27 mouse cellular contexts compared by ENCODE assay signal in genomic region chr9:58723165-58723564, GRCm38 (mm10). TPM values are rescaled to one million over a fixed set of nuclear protein-coding genes. Genes with fewer than 3 reads are reported as not detected.
DNase-seq lines count a peak whose midpoint lies in the region; ATAC-seq and TF ChIP-seq lines count a peak whose summit lies in the region.
"Had no signal": no experiment of that assay in that cellular context is flagged by ENCODE, and none has a peak within 500 bp of the region (broad histone marks: within the 10 kb centered on the region; RNA-seq: fewer than 3 reads in every experiment).

No protein-coding gene starts in this region.

- TF ChIP-seq CTCF in kidney, adult 2 months (conservative IDR thresholded peaks at IDR 0.05; ENCODE audit: insufficient read depth, insufficient read length, low read depth, low read length): no peak

- DNase-seq in kidney, adult 2 months: no peak
- no peak for DNase-seq in kidney, adult 18-20 months
- DNase-seq in midbrain, embryonic 11.5 days (ENCODE audit: low spot score, missing footprints): peak; percentile 78
- no peak for DNase-seq in midbrain, embryonic 14.5 days
- DNase-seq: adrenal gland, adult 8-10 months; adrenal gland, postnatal 14 days; adrenal gland, postnatal 36 days; B cell, adult 2 months; cerebellum, adult 11-12 months; cerebellum, adult 2 months; cerebellum, adult 9-10 months; cerebellum, postnatal 10 days; cerebellum, postnatal 25 days had no signal

- no peaks in the 10 kb centered on the region for H3K36me3 ChIP-seq in kidney, embryonic 14.5 days (ENCODE audit: control insufficient read depth, insufficient read depth, low read length)
- H3K36me3 ChIP-seq in kidney, adult 2 months (ENCODE audit: control insufficient read depth, insufficient read depth, low read length): no peaks in the 10 kb centered on the region
- H3K36me3 ChIP-seq in kidney, embryonic 16.5 days (ENCODE audit: insufficient read depth, low read length): no peaks in the 10 kb centered on the region
- no peaks in the 10 kb centered on the region for H3K36me3 ChIP-seq in midbrain, embryonic 11.5 days (ENCODE audit: control insufficient read depth, insufficient read depth, low read length)
- H3K36me3 ChIP-seq in midbrain, embryonic 14.5 days (ENCODE audit: control insufficient read depth, insufficient read depth, low read length): no peaks in the 10 kb centered on the region
- H3K36me3 ChIP-seq: embryonic facial prominence, embryonic 10.5 days; embryonic facial prominence, embryonic 12.5 days; forebrain, embryonic 10.5 days; forebrain, embryonic 12.5 days; G1E had no signal

- no peak overlapping the region for H3K27ac ChIP-seq in kidney, embryonic 14.5 days (ENCODE audit: low read depth, low read length)
- H3K27ac ChIP-seq in kidney, adult 2 months (ENCODE audit: insufficient read depth, low read depth, low read length): no peak overlapping the region
- H3K27ac ChIP-seq in kidney, embryonic 16.5 days (ENCODE audit: low read length): peak overlapping the region; percentile 24; the same call in 1 of the 2 replicates
- H3K27ac ChIP-seq in midbrain, embryonic 11.5 days (ENCODE audit: low read depth, low read length): no peak overlapping the region
- no peak overlapping the region for H3K27ac ChIP-seq in midbrain, embryonic 14.5 days (replicated peaks; ENCODE audit: low read depth, low read length)
- H3K27ac ChIP-seq: embryonic facial prominence, embryonic 10.5 days; embryonic facial prominence, embryonic 12.5 days; forebrain, embryonic 10.5 days; forebrain, embryonic 12.5 days had no signal

- H3K27me3 ChIP-seq in kidney, embryonic 14.5 days (ENCODE audit: control insufficient read depth, insufficient read depth, low read length): no peaks in the 10 kb centered on the region
- no peaks in the 10 kb centered on the region for H3K27me3 ChIP-seq in kidney, adult 2 months (replicated peaks; ENCODE audit: control insufficient read depth, insufficient read depth, low read length)
- no peaks in the 10 kb centered on the region for H3K27me3 ChIP-seq in kidney, embryonic 16.5 days (ENCODE audit: insufficient read depth, low read length)
- no peaks in the 10 kb centered on the region for H3K27me3 ChIP-seq in midbrain, embryonic 11.5 days (ENCODE audit: control insufficient read depth, insufficient read depth, low read length)
- H3K27me3 ChIP-seq in midbrain, embryonic 14.5 days (ENCODE audit: control insufficient read depth, insufficient read depth, low read length): no peaks in the 10 kb centered on the region
- H3K27me3 ChIP-seq: CH12.LX; embryonic facial prominence, embryonic 12.5 days; forebrain, embryonic 12.5 days had no signal

- peak; percentile 71; the same call in 1 of the 2 replicates for ATAC-seq in kidney, embryonic 14.5 days (ENCODE audit: low FRiP score, low TSS enrichment)
- ATAC-seq in kidney, embryonic 16.5 days (ENCODE audit: low FRiP score, low TSS enrichment): peak; percentile 91
- no peak for ATAC-seq in midbrain, embryonic 11.5 days (ENCODE audit: low FRiP score)
- no peak for ATAC-seq in midbrain, embryonic 14.5 days (ENCODE audit: low FRiP score, low TSS enrichment)
- ATAC-seq: activated CD4-positive, CD25-positive, alpha-beta regulatory T cell, adult 4 months; CD4-positive, CD25-positive, alpha-beta regulatory T cell, adult 4 months; forebrain, embryonic 14.5 days; forebrain, embryonic 16.5 days; Patski had no signal

- no peaks in the 10 kb centered on the region for H3K9me3 ChIP-seq in kidney, embryonic 14.5 days (ENCODE audit: control insufficient read depth, low read length)
- no peaks in the 10 kb centered on the region for H3K9me3 ChIP-seq in kidney, embryonic 16.5 days (ENCODE audit: low read length)
- no peaks in the 10 kb centered on the region for H3K9me3 ChIP-seq in midbrain, embryonic 11.5 days (ENCODE audit: control insufficient read depth, low read length)
- no peaks in the 10 kb centered on the region for H3K9me3 ChIP-seq in midbrain, embryonic 14.5 days (ENCODE audit: control insufficient read depth, low read length)
- H3K9me3 ChIP-seq: embryonic facial prominence, embryonic 10.5 days; embryonic facial prominence, embryonic 12.5 days; forebrain, embryonic 10.5 days; forebrain, embryonic 12.5 days had no signal

- no peaks in the 10 kb centered on the region for H3K4me1 ChIP-seq in kidney, embryonic 14.5 days (ENCODE audit: control insufficient read depth, insufficient read depth, low read length)
- no peaks in the 10 kb centered on the region; the same call in 1 of the 2 replicates for H3K4me1 ChIP-seq in kidney, adult 2 months (ENCODE audit: control insufficient read depth, insufficient read depth, low read length)
- H3K4me1 ChIP-seq in kidney, embryonic 16.5 days (ENCODE audit: insufficient read depth, low read length): peaks cover 7% of the 10 kb centered on the region; the same call in 1 of the 2 replicates
- no peaks in the 10 kb centered on the region for H3K4me1 ChIP-seq in midbrain, embryonic 11.5 days (ENCODE audit: control insufficient read depth, insufficient read depth, low read length)
- H3K4me1 ChIP-seq in midbrain, embryonic 14.5 days (ENCODE audit: control insufficient read depth, insufficient read depth, low read length): no peaks in the 10 kb centered on the region
- H3K4me1 ChIP-seq: embryonic facial prominence, embryonic 10.5 days; embryonic facial prominence, embryonic 12.5 days; forebrain, embryonic 12.5 days had no signal

- 44% methylated on average over 11 of the region's 11 CpGs for WGBS in kidney, embryonic 14.5 days
- WGBS in kidney, adult 2 months: 42% methylated on average over 11 of the region's 11 CpGs
- 43% methylated on average over 11 of the region's 11 CpGs for WGBS in kidney, embryonic 16.5 days
- whole genome bisulfite sequencing in midbrain, embryonic 11.5 days: 78% methylated on average over 11 of the region's 11 CpGs
- WGBS in midbrain, embryonic 14.5 days: 71% methylated on average over 11 of the region's 11 CpGs

- TF ChIP-seq POLR2A in kidney, adult 2 months (IDR thresholded peaks at IDR 0.05; ENCODE audit: low read depth, low read length): no peak

- no peak overlapping the region for H3K4me2 ChIP-seq in kidney, embryonic 14.5 days (replicated peaks; ENCODE audit: low read depth, low read length)
- no peak overlapping the region for H3K4me2 ChIP-seq in kidney, embryonic 16.5 days (replicated peaks; ENCODE audit: low read depth, low read length)
- H3K4me2 ChIP-seq in midbrain, embryonic 11.5 days: no peak overlapping the region
- no peak overlapping the region for H3K4me2 ChIP-seq in midbrain, embryonic 14.5 days (ENCODE audit: low read length)
- H3K4me2 ChIP-seq: embryonic facial prominence, embryonic 12.5 days; forebrain, embryonic 12.5 days had no signal

- no peak overlapping the region for H3K4me3 ChIP-seq in kidney, embryonic 14.5 days (ENCODE audit: low read length)
- H3K4me3 ChIP-seq in kidney, adult 2 months (ENCODE audit: insufficient read depth, low read depth, low read length): no peak overlapping the region
- no peak overlapping the region for H3K4me3 ChIP-seq in kidney, embryonic 16.5 days (ENCODE audit: low read length)
- no peak overlapping the region for H3K4me3 ChIP-seq in midbrain, embryonic 11.5 days (ENCODE audit: low read depth, low read length)
- no peak overlapping the region for H3K4me3 ChIP-seq in midbrain, embryonic 14.5 days (replicated peaks; ENCODE audit: low read depth, low read length)
- H3K4me3 ChIP-seq: embryonic facial prominence, embryonic 10.5 days; embryonic facial prominence, embryonic 12.5 days; erythroblast, embryonic 14.5 days; forebrain, embryonic 10.5 days; forebrain, embryonic 12.5 days had no signal

- H3K9ac ChIP-seq in kidney, embryonic 14.5 days (ENCODE audit: low read depth, low read length): no peak overlapping the region
- H3K9ac ChIP-seq in kidney, embryonic 16.5 days (replicated peaks; ENCODE audit: low read length): no peak overlapping the region
- H3K9ac ChIP-seq in midbrain, embryonic 11.5 days (ENCODE audit: low read length): no peak overlapping the region
- no peak overlapping the region for H3K9ac ChIP-seq in midbrain, embryonic 14.5 days (replicated peaks; ENCODE audit: low read length)
- H3K9ac ChIP-seq: embryonic facial prominence, embryonic 12.5 days; forebrain, embryonic 12.5 days had no signal

RNA-seq across cellular contexts. Expression of gene Rec114, which starts 20.6 kb away (rescaled TPM):
- 1.7 and 2.1 TPM in 2 replicates for polyA plus RNA-seq in kidney, embryonic 14.5 days (2014; fragmentation: Nextera tagmentation; extraction: Ambion mirVana)
- polyA plus RNA-seq in kidney, adult 2 months (2012; rRNA removed): 0.50 TPM in 1 of 2 replicates, not detected in the other
- polyA plus RNA-seq in kidney, embryonic 16.5 days (2015; fragmentation: Nextera tagmentation; extraction: Ambion mirVana): 1.6 and 3.8 TPM in 2 replicates
- 1.0 and 2.7 TPM in 2 replicates for polyA plus RNA-seq in midbrain, embryonic 11.5 days (2014; fragmentation: Nextera tagmentation; extraction: Ambion mirVana)
- polyA plus RNA-seq in midbrain, embryonic 14.5 days (2014; fragmentation: Nextera tagmentation; extraction: Ambion mirVana): 1.1 and 1.7 TPM in 2 replicates
- polyA plus RNA-seq: activated CD4-positive, CD25-positive, alpha-beta regulatory T cell, adult 4 months; G1E had no signal

Comparison
In these comparisons a context has a peak if more than half of its experiments do, and no peak if none do; other contexts are left out.
1. ATAC-seq: peak in kidney, embryonic 14.5 days (single experiment) and kidney, embryonic 16.5 days (single experiment); none in midbrain, embryonic 11.5 days (single experiment) and midbrain, embryonic 14.5 days (single experiment).